10 mouse cellular contexts compared by ENCODE assay signal in the genomic region with DNA sequence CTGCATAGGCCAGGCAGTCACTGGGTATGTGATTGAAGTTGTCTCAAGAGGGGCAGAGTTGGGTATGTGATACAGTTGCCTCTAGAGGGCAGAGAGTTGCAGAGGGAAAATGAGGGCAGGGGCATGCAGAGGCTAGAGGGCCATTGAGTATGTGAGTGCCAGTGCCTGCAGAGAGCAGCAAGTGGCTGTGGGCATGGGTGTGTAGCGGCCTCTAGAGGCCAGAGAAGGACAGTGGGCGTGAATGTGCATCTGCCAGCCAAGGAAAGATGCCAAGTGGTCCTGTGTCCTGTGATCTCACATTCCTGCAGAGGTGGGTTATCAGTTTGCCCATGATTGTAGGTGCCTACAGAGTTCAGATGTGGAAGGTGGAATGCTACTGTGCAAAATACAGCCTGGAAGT. TPM values are rescaled to one million over a fixed set of nuclear protein-coding genes. Genes with fewer than 3 reads are reported as not detected.
DNase-seq lines count a peak whose midpoint lies in the region; ATAC-seq and TF ChIP-seq lines count a peak whose summit lies in the region.
"Had no signal": no experiment of that assay in that cellular context is flagged by ENCODE, and none has a peak within 500 bp of the region (broad histone marks: within the 10 kb centered on the region; RNA-seq: fewer than 3 reads in every experiment).

No protein-coding gene starts in this region.

- H3K9me3 ChIP-seq in hindbrain, embryonic 10.5 days = peaks cover 3% of the 10 kb centered on the region; the same call in 1 of the 2 replicates
- no peaks in the 10 kb centered on the region for H3K9me3 ChIP-seq in hindbrain, embryonic 12.5 days (replicated peaks)
- no peaks in the 10 kb centered on the region for H3K9me3 ChIP-seq in midbrain, embryonic 14.5 days (ENCODE audit: control insufficient read depth, low read length)
- no peaks in the 10 kb centered on the region for H3K9me3 ChIP-seq in midbrain, embryonic 13.5 days
- H3K9me3 ChIP-seq: limb, embryonic 13.5 days had no signal

- DNase-seq in hindbrain, embryonic 10.5 days (ENCODE audit: low spot score) = peak; percentile 3
- peak; percentile 6 for DNase-seq in midbrain, embryonic 14.5 days
- peak; percentile 1 for DNase-seq in brain, adult 2 months (ENCODE audit: low read depth, low spot score)
- DNase-seq in testis, postnatal 10 days (ENCODE audit: low spot score) = peak; percentile 40
- DNase-seq in gastrocnemius, adult 2 months = no peak
- DNase-seq in T-cell, adult 2 months (ENCODE audit: low spot score) = no peak

- H3K27ac ChIP-seq in hindbrain, embryonic 10.5 days = no peak overlapping the region
- H3K27ac ChIP-seq in hindbrain, embryonic 12.5 days = no peak overlapping the region
- H3K27ac ChIP-seq in midbrain, embryonic 14.5 days (replicated peaks; ENCODE audit: low read depth, low read length) = no peak overlapping the region
- no peak overlapping the region for H3K27ac ChIP-seq in midbrain, embryonic 13.5 days
- no peak overlapping the region for H3K27ac ChIP-seq in gastrocnemius, adult 2 months
- H3K27ac ChIP-seq: hindbrain, embryonic 14.5 days; limb, embryonic 13.5 days had no signal

- no peak overlapping the region for H3K4me3 ChIP-seq in hindbrain, embryonic 10.5 days
- no peak overlapping the region for H3K4me3 ChIP-seq in hindbrain, embryonic 12.5 days
- no peak overlapping the region for H3K4me3 ChIP-seq in midbrain, embryonic 14.5 days (replicated peaks; ENCODE audit: low read depth, low read length)
- H3K4me3 ChIP-seq in midbrain, embryonic 13.5 days (replicated peaks) = no peak overlapping the region
- no peak overlapping the region for H3K4me3 ChIP-seq in gastrocnemius, adult 2 months
- H3K4me3 ChIP-seq: limb, embryonic 13.5 days had no signal

- ATAC-seq in hindbrain, embryonic 12.5 days (ENCODE audit: low FRiP score) = no peak
- no peak for ATAC-seq in midbrain, embryonic 14.5 days (ENCODE audit: low FRiP score, low TSS enrichment)
- no peak for ATAC-seq in midbrain, embryonic 13.5 days

- no peaks in the 10 kb centered on the region for H3K27me3 ChIP-seq in hindbrain, embryonic 10.5 days (ENCODE audit: insufficient read depth, poor library complexity, severe bottlenecking)
- H3K27me3 ChIP-seq in hindbrain, embryonic 12.5 days = no peaks in the 10 kb centered on the region
- H3K27me3 ChIP-seq in midbrain, embryonic 14.5 days (ENCODE audit: control insufficient read depth, insufficient read depth, low read length) = no peaks in the 10 kb centered on the region
- no peaks in the 10 kb centered on the region for H3K27me3 ChIP-seq in midbrain, embryonic 13.5 days
- H3K27me3 ChIP-seq: limb, embryonic 13.5 days had no signal

- TF ChIP-seq CTCF in gastrocnemius, adult 2 months (IDR thresholded peaks at IDR 0.05) = no peak; the same call in 1 of the 2 replicates

- H3K9ac ChIP-seq in hindbrain, embryonic 12.5 days = no peak overlapping the region
- H3K9ac ChIP-seq in midbrain, embryonic 14.5 days (replicated peaks; ENCODE audit: low read length) = no peak overlapping the region
- no peak overlapping the region for H3K9ac ChIP-seq in midbrain, embryonic 13.5 days (replicated peaks)
- H3K9ac ChIP-seq: hindbrain, embryonic 14.5 days; limb, embryonic 13.5 days had no signal

- WGBS in hindbrain, embryonic 10.5 days = 13% methylated on average over 2 of the region's 2 CpGs
- WGBS in hindbrain, embryonic 12.5 days = 34% methylated on average over 2 of the region's 2 CpGs
- 16% methylated on average over 2 of the region's 2 CpGs for WGBS in midbrain, embryonic 14.5 days
- 20% methylated on average over 2 of the region's 2 CpGs for WGBS in midbrain, embryonic 13.5 days

- H3K4me1 ChIP-seq in hindbrain, embryonic 10.5 days (replicated peaks) = no peaks in the 10 kb centered on the region
- H3K4me1 ChIP-seq in hindbrain, embryonic 12.5 days = no peaks in the 10 kb centered on the region
- no peaks in the 10 kb centered on the region for H3K4me1 ChIP-seq in midbrain, embryonic 14.5 days (ENCODE audit: control insufficient read depth, insufficient read depth, low read length)
- H3K4me1 ChIP-seq in midbrain, embryonic 13.5 days (replicated peaks) = no peaks in the 10 kb centered on the region
- H3K4me1 ChIP-seq: limb, embryonic 13.5 days had no signal

- intact Hi-C loops in gastrocnemius, adult 2 months (cut with DNase I) = no loop called here

- no peak overlapping the region for H3K4me2 ChIP-seq in hindbrain, embryonic 12.5 days (replicated peaks)
- H3K4me2 ChIP-seq in midbrain, embryonic 14.5 days (ENCODE audit: low read length) = no peak overlapping the region
- H3K4me2 ChIP-seq in midbrain, embryonic 13.5 days (replicated peaks) = no peak overlapping the region
- H3K4me2 ChIP-seq: hindbrain, embryonic 14.5 days; limb, embryonic 13.5 days had no signal

- no peaks in the 10 kb centered on the region for H3K36me3 ChIP-seq in hindbrain, embryonic 10.5 days
- H3K36me3 ChIP-seq in hindbrain, embryonic 12.5 days = no peaks in the 10 kb centered on the region
- no peaks in the 10 kb centered on the region for H3K36me3 ChIP-seq in midbrain, embryonic 14.5 days (ENCODE audit: control insufficient read depth, insufficient read depth, low read length)
- no peaks in the 10 kb centered on the region for H3K36me3 ChIP-seq in midbrain, embryonic 13.5 days
- H3K36me3 ChIP-seq: limb, embryonic 13.5 days had no signal

RNA-seq across cellular contexts. Expression of gene Samt1, which starts 38.0 kb away (rescaled TPM):
- polyA plus RNA-seq in hindbrain, embryonic 10.5 days (2016; fragmentation: Nextera tagmentation; extraction: Ambion mirVana) = not detected in 2 replicates
- polyA plus RNA-seq in hindbrain, embryonic 12.5 days (2016; fragmentation: Nextera tagmentation; extraction: Ambion mirVana) = not detected in 2 replicates
- not detected in 2 replicates for polyA plus RNA-seq in midbrain, embryonic 14.5 days (2014; fragmentation: Nextera tagmentation; extraction: Ambion mirVana)
- not detected in 2 replicates for polyA plus RNA-seq in midbrain, embryonic 13.5 days (2015; fragmentation: Nextera tagmentation; extraction: Ambion mirVana)
- not detected for total RNA-seq in gastrocnemius, adult 2 months (2021)
- polyA plus RNA-seq: hindbrain, embryonic 14.5 days; limb, embryonic 13.5 days had no signal

RNA-seq across cellular contexts. Expression of gene 4921511M17Rik, which starts 59.2 kb away (rescaled TPM):
- not detected in 2 replicates for polyA plus RNA-seq in hindbrain, embryonic 10.5 days (2016; fragmentation: Nextera tagmentation; extraction: Ambion mirVana)
- not detected in 2 replicates for polyA plus RNA-seq in hindbrain, embryonic 12.5 days (2016; fragmentation: Nextera tagmentation; extraction: Ambion mirVana)
- not detected in 2 replicates for polyA plus RNA-seq in midbrain, embryonic 14.5 days (2014; fragmentation: Nextera tagmentation; extraction: Ambion mirVana)
- polyA plus RNA-seq in midbrain, embryonic 13.5 days (2015; fragmentation: Nextera tagmentation; extraction: Ambion mirVana) = not detected in 2 replicates
- not detected for total RNA-seq in gastrocnemius, adult 2 months (2021)
- polyA plus RNA-seq: hindbrain, embryonic 14.5 days; limb, embryonic 13.5 days had no signal

Comparison
In these comparisons a context has a peak if more than half of its experiments do, and no peak if none do; other contexts are left out.
1. DNase-seq: peak in hindbrain, embryonic 10.5 days (single experiment), midbrain, embryonic 14.5 days (single experiment), brain, adult 2 months (single experiment) and testis, postnatal 10 days (single experiment); none in gastrocnemius, adult 2 months (single experiment) and T-cell, adult 2 months (single experiment).